Mouse (Mus musculus) layer of hippocampus, adult 11-12 months (tissue): ENCODE results near the gene Arhgap22.
A peak's percentile ranks its signal among the peaks of the same experiment; 100 is the strongest.

Experiments used
- DNase-seq: peaks from one replicate; pipeline ENCODE4 v3.0.0; 2022; ENCODE audit warnings: low spot score

Arhgap22 gene

GRCm38 (mm10) chr14:33213823-33214766 is at the start of gene Arhgap22:
TSS of gene Arhgap22 (plus strand) at chr14:33214026.
- peak; percentile 90 for DNase-seq

- DNase-seq = no peak
Measured at GRCm38 (mm10) chr14:33168750-33169149, 45.1 kb upstream of the Arhgap22 start.

GRCm38 (mm10) chr14:33171942-33172341 is 41.9 kb upstream of the Arhgap22 start:
- no peak for DNase-seq

- DNase-seq = no peak
Measured at GRCm38 (mm10) chr14:33175059-33175821, 38.6 kb upstream of the Arhgap22 start.

GRCm38 (mm10) chr14:33180102-33180501 is 33.7 kb upstream of the Arhgap22 start:
- no peak for DNase-seq

GRCm38 (mm10) chr14:33185068-33185800 is 28.6 kb upstream of the Arhgap22 start, which contains the start of gene Wdfy4:
TSS of gene Wdfy4 (minus strand) at chr14:33185508.
- peak; percentile 33 for DNase-seq

GRCm38 (mm10) chr14:33187201-33187600 is 26.6 kb upstream of the Arhgap22 start:
- no peak for DNase-seq

GRCm38 (mm10) chr14:33189230-33189629 is 24.6 kb upstream of the Arhgap22 start:
- DNase-seq = no peak

GRCm38 (mm10) chr14:33189849-33190423 is 23.9 kb upstream of the Arhgap22 start:
- DNase-seq = no peak

GRCm38 (mm10) chr14:33190646-33191045 is 23.2 kb upstream of the Arhgap22 start:
- no peak for DNase-seq

GRCm38 (mm10) chr14:33193762-33194161 is 20.1 kb upstream of the Arhgap22 start:
- no peak for DNase-seq

- DNase-seq = no peak
Measured at GRCm38 (mm10) chr14:33194241-33194640, 19.6 kb upstream of the Arhgap22 start.

- DNase-seq = no peak
Measured at GRCm38 (mm10) chr14:33202161-33202560, 11.7 kb upstream of the Arhgap22 start.

GRCm38 (mm10) chr14:33202885-33203284 is 10.9 kb upstream of the Arhgap22 start:
- no peak for DNase-seq

- no peak for DNase-seq
Measured at GRCm38 (mm10) chr14:33203777-33204176, 10.0 kb upstream of the Arhgap22 start.

GRCm38 (mm10) chr14:33205280-33205965 is 8.4 kb upstream of the Arhgap22 start:
- peak; percentile 37 for DNase-seq

- DNase-seq = no peak
Measured at GRCm38 (mm10) chr14:33207011-33207410, 6.8 kb upstream of the Arhgap22 start.

GRCm38 (mm10) chr14:33208331-33208730 is 5.5 kb upstream of the Arhgap22 start:
- DNase-seq = no peak

GRCm38 (mm10) chr14:33210806-33211205 is 3.0 kb upstream of the Arhgap22 start:
- DNase-seq = no peak

- no peak for DNase-seq
Measured at GRCm38 (mm10) chr14:33212271-33212957, 1.4 kb upstream of the Arhgap22 start.

- DNase-seq = no peak
Measured at GRCm38 (mm10) chr14:33212958-33213309, 892 bp upstream of the Arhgap22 start.
